Mouse (Mus musculus) CH12.LX (cell line): Measurements from ENCODE around the gene P2ry6. TPM values are rescaled to one million over a fixed set of nuclear protein-coding genes. Genes with fewer than 3 reads are reported as not detected.

Source experiments
- DNase-seq: peaks from one replicate; pipeline ENCODE4 v3.0.0-alpha.2; 2013; ENCODE audit errors: extremely low read depth
- H3K27ac ChIP-seq: 2 replicates; pipeline ENCODE4 v1.5.1; 2012; ENCODE audit warnings: low read depth, mild to moderate bottlenecking, control low read depth, moderate library complexity; ENCODE audit not compliant: insufficient read depth
- H3K27me3 ChIP-seq: replicated peaks from 2 replicates; pipeline ENCODE3; 2012; ENCODE audit warnings: inconsistent platforms
- H3K36me3 ChIP-seq, 2 experiments: replicated peaks in 1 of 2; 2 replicates each; pipeline versions ENCODE3 to v1.6.1; 2012; ENCODE audit warnings: inconsistent platforms in 1 of 2, low read length in 1 of 2, mild to moderate bottlenecking in 1 of 2, mixed read lengths in 1 of 2, moderate library complexity in 1 of 2; ENCODE audit not compliant: control insufficient read depth in 1 of 2, insufficient read depth in 1 of 2
- H3K4me1 ChIP-seq, 2 experiments: 2 replicates each; pipeline ENCODE4 v1.6.1; 2012; ENCODE audit warnings: inconsistent platforms in 1 of 2, moderate library complexity in 1 of 2; ENCODE audit not compliant: insufficient read depth in 2 of 2, control insufficient read depth in 1 of 2
- H3K4me2 ChIP-seq: 2 replicates; pipeline ENCODE4 v1.6.1; 2012; ENCODE audit warnings: low read depth, mild to moderate bottlenecking, control low read depth; ENCODE audit not compliant: poor library complexity, insufficient read depth, severe bottlenecking
- H3K4me3 ChIP-seq, 3 experiments: fragments of 150-350 bp in 1 of 3; sonication (generic) in 1 of 3; replicated peaks in 1 of 3; 2 replicates each; pipeline versions ENCODE3 to v1.5.1; 2011 to 2012; ENCODE audit warnings: low read depth in 2 of 3, low read length in 2 of 3, mild to moderate bottlenecking in 2 of 3, moderate library complexity in 2 of 3, control low read depth in 1 of 3, improper control_type of control experiment in 1 of 3, inconsistent platforms in 1 of 3, mixed read lengths in 1 of 3; ENCODE audit not compliant: poor library complexity in 1 of 3
- H3K79me2 ChIP-seq: replicated peaks from 2 replicates; pipeline ENCODE4 v1.6.1; 2012; ENCODE audit warnings: mild to moderate bottlenecking, moderate library complexity; ENCODE audit not compliant: control insufficient read depth, poor library complexity, insufficient read depth, severe bottlenecking; ENCODE audit errors: extremely low read depth
- H3K9ac ChIP-seq: 2 replicates; pipeline ENCODE4 v1.6.1; 2012; ENCODE audit warnings: low read depth, mild to moderate bottlenecking, control low read depth, moderate library complexity; ENCODE audit not compliant: insufficient read depth
- H3K9me3 ChIP-seq: replicated peaks from 2 replicates; pipeline ENCODE3; 2012; ENCODE audit warnings: low read length, inconsistent platforms, mixed read lengths
- CHD1 ChIP-seq: IDR thresholded peaks from 2 replicates; pipeline ENCODE4 v1.6.1; 2012; ENCODE audit warnings: low read depth, low read length, improper control_type of control experiment, inconsistent platforms
- EP300 ChIP-seq: IDR thresholded peaks from 2 replicates; pipeline ENCODE4 v1.6.1; 2011; ENCODE audit warnings: low read length, improper control_type of control experiment
- ETS1 ChIP-seq: conservative IDR thresholded peaks from 2 replicates; pipeline ENCODE4 v1.6.1; 2012; ENCODE audit warnings: low read depth, mild to moderate bottlenecking, inconsistent platforms, low read length, improper control_type of control experiment, moderate library complexity
- GABPA ChIP-seq: IDR thresholded peaks from 2 replicates; pipeline ENCODE4 v1.6.1; 2012; ENCODE audit warnings: low read depth, low read length, improper control_type of control experiment, inconsistent platforms; ENCODE audit not compliant: insufficient replicate concordance
- JUN ChIP-seq: IDR thresholded peaks from 2 replicates; pipeline ENCODE4 v1.6.1; 2011; ENCODE audit warnings: low read depth, mild to moderate bottlenecking, low read length, improper control_type of control experiment, moderate library complexity; ENCODE audit not compliant: insufficient read depth
- MAFK ChIP-seq: IDR thresholded peaks from 2 replicates; pipeline ENCODE4 v1.6.1; 2011; ENCODE audit warnings: low read length, improper control_type of control experiment; ENCODE audit not compliant: insufficient replicate concordance
- MEF2A ChIP-seq: IDR thresholded peaks from 2 replicates; pipeline ENCODE4 v1.6.1; 2014; ENCODE audit warnings: low read depth, mild to moderate bottlenecking, inconsistent platforms, low read length, improper control_type of control experiment, borderline replicate concordance
- MYC ChIP-seq: IDR thresholded peaks from 2 replicates; pipeline ENCODE4 v1.6.1; 2011; ENCODE audit warnings: low read depth, mild to moderate bottlenecking, improper control_type of control experiment, low read length
- UBTF ChIP-seq: IDR thresholded peaks from 2 replicates; pipeline ENCODE4 v1.6.1; 2012; ENCODE audit warnings: low read depth, mild to moderate bottlenecking, inconsistent platforms, low read length, improper control_type of control experiment, moderate library complexity
- USF2 ChIP-seq: conservative IDR thresholded peaks from 2 replicates; pipeline ENCODE4 v1.6.1; 2011; ENCODE audit warnings: low read depth, low read length, improper control_type of control experiment
- ZC3H11A ChIP-seq: IDR thresholded peaks from 2 replicates; pipeline ENCODE4 v1.6.1; 2012; ENCODE audit warnings: low read depth, mild to moderate bottlenecking, inconsistent platforms, low read length, improper control_type of control experiment
- ZMIZ1 ChIP-seq: IDR thresholded peaks from 2 replicates; pipeline ENCODE4 v1.6.1; 2012; ENCODE audit warnings: low read depth, mild to moderate bottlenecking, inconsistent platforms, low read length, improper control_type of control experiment
- ZNF384 ChIP-seq: IDR thresholded peaks from 2 replicates; pipeline ENCODE4 v1.6.1; 2012; ENCODE audit warnings: low read depth, low read length, improper control_type of control experiment, inconsistent platforms
- dilution Hi-C: fragments of 300-500 bp; cut with MboI; formaldehyde crosslinking; loops from 2 replicates; pipeline ENCODE4 v1.14.3; 2020; ENCODE audit warnings: low sequenced_read_pairs; ENCODE audit not compliant: extremely low pct_unique_long_range_greater_than_20kb, extremely low pct_ligation_motif_present
- in situ Hi-C: fragments of 300-500 bp; cut with MboI; formaldehyde crosslinking; loops from 3 replicates; pipeline ENCODE4 v1.14.3; 2019; ENCODE audit warnings: low sequenced_read_pairs, low pct_ligation_motif_present, low pct_unique_long_range_greater_than_20kb, mixed read lengths
- polyA plus RNA-seq: library from polyadenylated mRNA; unstranded; fragments of >175 nt; gene quantifications from 2 replicates; pipeline ENCODE4 v1.2.1, GENCODE M21; 2012; ENCODE audit warnings: low read depth; ENCODE audit not compliant: insufficient read length
- total RNA-seq, 2 experiments: library from RNA; depleted of rRNA; stranded (reverse); fragments of 300-350 nt in 1 of 2; fragments of >200 nt in 1 of 2; gene quantifications; 2 replicates each; pipeline ENCODE4 v1.2.3; 2012 to 2014

P2ry6 gene
- total and polyA plus RNA-seq, 3 experiments: 0.17 to 1.5 TPM; not detected in 1

DNA sequence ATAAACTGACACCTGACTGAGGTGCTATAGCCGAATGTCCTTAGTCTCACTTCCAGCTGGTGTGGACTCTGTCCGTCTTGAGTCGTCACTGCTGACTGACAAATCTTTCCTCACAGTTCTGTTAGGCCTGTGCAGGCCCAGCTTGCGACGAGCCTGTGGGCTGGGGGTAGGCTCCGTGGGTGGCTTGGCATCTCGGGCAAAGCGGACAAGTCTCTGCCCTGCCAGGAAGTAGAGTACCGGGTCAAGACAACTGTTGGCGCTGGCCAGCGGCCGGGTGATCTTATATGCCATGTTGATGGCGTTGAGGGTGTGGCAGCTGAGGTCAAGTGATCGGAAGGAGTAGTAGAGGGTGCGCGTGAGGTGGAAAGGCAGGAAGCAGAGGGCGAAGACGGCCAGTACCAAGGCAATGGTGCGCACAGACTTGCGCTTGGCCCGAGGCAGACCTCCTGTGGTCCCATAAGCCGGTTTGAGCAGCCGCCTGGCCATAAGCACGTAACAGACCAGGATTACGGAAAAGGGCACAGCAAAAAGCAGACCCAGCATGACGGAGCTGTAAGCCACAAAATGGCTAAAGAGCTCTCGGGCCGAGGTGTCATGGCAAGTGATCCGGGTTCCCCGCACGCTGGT lies 23.6 kb upstream of the P2ry6 start:
- Histone ChIP-seq H3K36me3 (peaks cover 0 to 10% of the 10 kb centered on the region in 2 experiments), H3K9me3 (no peaks in the 10 kb centered on the region), H3K4me2 (no peak overlapping the region), H3K79me2 (no peaks in the 10 kb centered on the region), H3K4me1 (no peaks in the 10 kb centered on the region), H3K27me3 (no peaks in the 10 kb centered on the region), H3K4me3 (no peak overlapping the region), H3K27ac (no peak overlapping the region), H3K9ac (no peak overlapping the region)
- dilution Hi-C loops (no loop called here), in situ Hi-C loops (loop anchor here (10.0 kb wide), 1 partner anchor 47 kb away; no protein-coding TSS in a partner anchor)
- no peak for TF ChIP-seq GABPA
- TF ChIP-seq UBTF: no peak
- no peak for TF ChIP-seq CHD1
- no peak for TF ChIP-seq ZNF384
- no peak for TF ChIP-seq USF2
- TF ChIP-seq ETS1: no peak
- no peak for TF ChIP-seq MAFK
- TF ChIP-seq EP300: no peak
- no peak for DNase-seq

- Histone ChIP-seq H3K36me3 (peaks cover 0 to 10% of the 10 kb centered on the region in 2 experiments), H3K4me2 (no peak overlapping the region), H3K4me1 (no peaks in the 10 kb centered on the region; a peak in 1 of 4 replicates), H3K79me2 (no peaks in the 10 kb centered on the region), H3K9ac (no peak overlapping the region), H3K4me3 (no peak overlapping the region), H3K9me3 (no peaks in the 10 kb centered on the region), H3K27ac (no peak overlapping the region), H3K27me3 (no peaks in the 10 kb centered on the region)
- dilution Hi-C loops (no loop called here), in situ Hi-C loops (loop anchor here (10.0 kb wide), 1 partner anchor 48 kb away; no protein-coding TSS in a partner anchor)
- DNase-seq: no peak
- TF ChIP-seq ZC3H11A: no peak
- no peak for TF ChIP-seq ZMIZ1
- TF ChIP-seq CHD1: no peak
Measured at GRCm38 (mm10) chr7:100997215-100997614, 22.8 kb upstream of the P2ry6 start.

DNA sequence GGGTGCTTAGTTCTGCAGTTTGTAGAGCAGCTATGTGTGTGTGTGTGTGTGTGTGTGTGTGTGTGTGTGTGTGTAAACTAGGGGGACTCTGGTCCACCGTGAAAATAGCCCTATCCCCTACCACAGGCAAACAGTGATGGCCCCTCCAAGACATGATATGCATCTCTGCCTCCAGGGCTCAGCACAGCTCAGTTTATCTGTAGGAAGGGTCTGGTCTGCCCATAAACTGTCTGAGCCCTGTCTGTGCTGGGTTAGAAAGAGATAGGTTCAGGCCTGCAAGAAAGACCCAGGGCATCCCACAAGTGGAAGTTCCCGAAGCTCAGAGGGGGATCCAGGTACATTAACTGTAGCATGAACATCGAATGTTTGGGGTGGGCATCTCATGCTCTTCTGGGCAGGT lies 21.5 kb upstream of the P2ry6 start:
- Histone ChIP-seq H3K79me2 (no peaks in the 10 kb centered on the region), H3K27me3 (no peaks in the 10 kb centered on the region), H3K36me3 (peaks cover 0 to 10% of the 10 kb centered on the region in 2 experiments), H3K27ac (no peak overlapping the region), H3K4me2 (no peak overlapping the region), H3K9ac (no peak overlapping the region), H3K4me1 (peaks cover 5 to 10% of the 10 kb centered on the region in 2 experiments), H3K4me3 (no peak overlapping the region), H3K9me3 (no peaks in the 10 kb centered on the region)
- DNase-seq: no peak
- in situ Hi-C loops: loop anchor here (10.0 kb wide), 1 partner anchor 49 kb away; no protein-coding TSS in a partner anchor
- no peak for TF ChIP-seq MYC
- TF ChIP-seq CHD1: no peak
- TF ChIP-seq JUN: no peak
- TF ChIP-seq MEF2A: no peak
- dilution Hi-C loops: no loop called here
